Mouse (Mus musculus) lung, postnatal 0 days (tissue): Measurements from ENCODE around the gene Mrps22. TPM values are rescaled to one million over a fixed set of nuclear protein-coding genes. Genes with fewer than 3 reads are reported as not detected.

Source experiments
- ATAC-seq: fragments of 200-750 bp; cut with Nextera tagmentation; 2 replicates; pipeline ENCODE4 v1.8.0; 2017; ENCODE audit warnings: moderate library complexity
- DNase-seq: peaks from one replicate; pipeline ENCODE4 v3.0.0-alpha.2; 2016; ENCODE audit warnings: low spot score
- H3K27ac ChIP-seq: fragments of 300-500 bp; sonication (generic); 2 replicates; pipeline ENCODE4 v1.5.1; 2014; ENCODE audit warnings: antibody characterized with exemption, mild to moderate bottlenecking, low read length, mixed read lengths
- H3K27me3 ChIP-seq: fragments of 300-500 bp; sonication (generic); replicated peaks from 2 replicates; pipeline ENCODE4 v1.6.1; 2014; ENCODE audit warnings: low read length, mixed read lengths; ENCODE audit not compliant: insufficient read depth
- H3K36me3 ChIP-seq: fragments of 300-500 bp; sonication (generic); 2 replicates; pipeline ENCODE4 v1.6.1; 2014; ENCODE audit warnings: low read length, mixed read lengths; ENCODE audit not compliant: insufficient read depth
- H3K4me1 ChIP-seq: fragments of 300-500 bp; sonication (generic); 2 replicates; pipeline ENCODE4 v1.6.1; 2014; ENCODE audit warnings: antibody characterized with exemption, low read depth, low read length, mixed read lengths; ENCODE audit not compliant: insufficient read depth
- H3K4me2 ChIP-seq: fragments of 300-500 bp; sonication (generic); replicated peaks from 2 replicates; pipeline ENCODE4 v1.6.1; 2014; ENCODE audit warnings: low read depth, mild to moderate bottlenecking, low read length, moderate library complexity, mixed read lengths
- H3K4me3 ChIP-seq: fragments of 300-500 bp; sonication (generic); 2 replicates; pipeline ENCODE4 v1.5.1; 2014; ENCODE audit warnings: low read depth, low read length
- H3K9ac ChIP-seq: fragments of 300-500 bp; sonication (generic); replicated peaks from 2 replicates; pipeline ENCODE4 v1.6.1; 2014; ENCODE audit warnings: low read depth, mild to moderate bottlenecking
- H3K9me3 ChIP-seq: fragments of 300-500 bp; sonication (generic); 2 replicates; pipeline ENCODE4 v1.6.1; 2016; ENCODE audit warnings: low read length, mixed read lengths
- CTCF ChIP-seq: IDR thresholded peaks from 2 replicates; pipeline ENCODE4 v1.5.1; 2016; ENCODE audit warnings: antibody characterized with exemption, mild to moderate bottlenecking
- WGBS: fragments of 180-500 bp; shearing (Covaris S2); extraction: QIAGEN DNeasy Blood & Tissue Kit; methylation state at CpG from one replicate; pipeline ENCODE4 v1.1.7; 2014; 5-methylcytosine and 5-hydroxymethylcytosine counted together
- polyA plus RNA-seq: library from polyadenylated mRNA; unstranded; fragments of >200 nt; fragmentation: Nextera tagmentation; extraction: Ambion mirVana; gene quantifications from 2 replicates; pipeline ENCODE4 v1.2.1, GENCODE M21; 2015

The Mrps22 gene
- polyA plus RNA-seq, 1 experiment from 2014 or later = 18.7 TPM

DNA sequence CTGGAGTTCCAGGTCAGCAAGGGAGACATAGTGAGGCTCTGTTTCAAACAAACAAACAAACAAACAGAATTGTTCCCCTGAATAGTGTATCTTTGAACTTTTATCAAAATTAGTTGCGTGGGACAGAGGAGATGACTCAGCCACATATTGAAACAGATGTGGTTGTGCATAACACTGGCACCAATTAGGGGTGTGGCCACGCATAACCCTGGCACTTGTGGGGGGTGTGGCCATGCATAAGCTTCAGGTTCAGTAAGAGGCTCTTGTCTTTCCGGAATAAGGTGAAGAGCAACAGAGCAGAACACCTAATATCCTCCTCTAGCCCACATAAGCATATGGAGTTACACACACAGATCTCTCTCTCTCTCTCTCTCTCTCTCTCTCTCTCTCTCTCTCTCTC, 57.4 kb downstream of the Mrps22 start:
- ATAC-seq (no peak), DNase-seq (no peak)
- Histone ChIP-seq H3K9me3 (no peaks in the 10 kb centered on the region), H3K27me3 (no peaks in the 10 kb centered on the region), H3K4me3 (no peak overlapping the region), H3K27ac (no peak overlapping the region), H3K4me2 (no peak overlapping the region), H3K9ac (no peak overlapping the region), H3K36me3 (no peaks in the 10 kb centered on the region), H3K4me1 (no peaks in the 10 kb centered on the region)
- TF ChIP-seq CTCF = no peak
- WGBS = 67% methylated on average over 3 of the region's 3 CpGs

Other genes starting within 250 kb of the Mrps22 start
- 67.5 and 72.6 TPM in 2 replicates for gene Rbp1, start 178.7 kb downstream of the Mrps22 start, polyA plus RNA-seq
- gene Rbp2, start 115.5 kb downstream of the Mrps22 start, polyA plus RNA-seq = 2.5 and 3.8 TPM in 2 replicates
- 87.5 and 90.9 TPM in 2 replicates for gene Copb2, start 37.9 kb downstream of the Mrps22 start, polyA plus RNA-seq
- gene Prr23a1, start 240.8 kb upstream of the Mrps22 start, polyA plus RNA-seq = not detected in 2 replicates